Mouse (Mus musculus) heart, embryonic 12.5 days (tissue): ENCODE measurements at regions not wholly inside any gene's neighbourhood (a gene's known extent, or its start where the extent isn't known, plus 50 kb on each side); places are given as distances from the start of the nearest gene placed in this dataset.

ENCODE experiments used
- ATAC-seq: fragments of 200-750 bp; cut with Nextera tagmentation; 2 replicates; pipeline ENCODE4 v1.8.0; 2017; ENCODE audit warnings: moderate TSS enrichment, moderate library complexity; ENCODE audit not compliant: insufficient number of reproducible peaks, low FRiP score
- H3K27ac ChIP-seq: fragments of 300-500 bp; sonication (generic); 2 replicates; pipeline ENCODE4 v1.5.1; 2016; ENCODE audit warnings: mild to moderate bottlenecking, moderate library complexity; ENCODE audit not compliant: poor library complexity, severe bottlenecking
- H3K27me3 ChIP-seq: fragments of 300-500 bp; sonication (generic); replicated peaks from 2 replicates; pipeline ENCODE4 v1.6.1; 2016; ENCODE audit warnings: mild to moderate bottlenecking, moderate library complexity
- H3K36me3 ChIP-seq: fragments of 300-500 bp; sonication (generic); 2 replicates; pipeline ENCODE4 v1.6.1; 2016; ENCODE audit warnings: mild to moderate bottlenecking, moderate library complexity
- H3K4me1 ChIP-seq: fragments of 300-500 bp; sonication (generic); replicated peaks from 2 replicates; pipeline ENCODE4 v1.6.1; 2016; ENCODE audit warnings: mild to moderate bottlenecking
- H3K4me2 ChIP-seq: fragments of 300-500 bp; sonication (generic); 2 replicates; pipeline ENCODE4 v1.6.1; 2016; ENCODE audit warnings: mild to moderate bottlenecking, moderate library complexity
- H3K4me3 ChIP-seq: fragments of 300-500 bp; sonication (generic); 2 replicates; pipeline ENCODE4 v1.5.1; 2016; ENCODE audit warnings: mild to moderate bottlenecking
- H3K9ac ChIP-seq: fragments of 300-500 bp; sonication (generic); 2 replicates; pipeline ENCODE4 v1.6.1; 2016; ENCODE audit warnings: mild to moderate bottlenecking, moderate library complexity
- H3K9me3 ChIP-seq: fragments of 300-500 bp; sonication (generic); replicated peaks from 2 replicates; pipeline ENCODE4 v1.6.1; 2016; ENCODE audit warnings: mild to moderate bottlenecking, moderate library complexity
- WGBS: fragments of 180-500 bp; shearing (Covaris S2); methylation state at CpG from one replicate; pipeline ENCODE4 v1.1.7; 2016; 5-methylcytosine and 5-hydroxymethylcytosine counted together

DNA sequence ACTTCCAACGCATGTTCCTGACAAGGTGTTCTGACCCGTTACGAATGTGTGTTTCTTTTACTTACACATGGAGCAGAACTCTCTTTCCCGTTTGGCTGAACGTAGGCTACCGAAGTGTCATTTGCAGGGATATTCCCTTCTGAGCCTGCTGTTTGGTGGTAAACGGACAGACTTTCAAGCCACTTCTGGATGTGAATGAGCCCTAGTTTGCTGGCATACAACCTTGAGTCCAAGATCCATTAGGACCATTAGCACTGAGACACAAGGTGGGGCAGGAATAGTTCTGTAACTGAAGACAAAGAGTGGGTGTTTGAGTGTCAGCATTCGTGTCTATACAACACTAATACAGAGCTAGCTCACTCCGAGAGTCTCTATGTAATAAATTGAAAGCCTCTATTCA is 113.3 kb upstream of the Rmdn2 start:
- 86% methylated on average over 9 of the region's 9 CpGs for WGBS
- ATAC-seq: no peak

DNA sequence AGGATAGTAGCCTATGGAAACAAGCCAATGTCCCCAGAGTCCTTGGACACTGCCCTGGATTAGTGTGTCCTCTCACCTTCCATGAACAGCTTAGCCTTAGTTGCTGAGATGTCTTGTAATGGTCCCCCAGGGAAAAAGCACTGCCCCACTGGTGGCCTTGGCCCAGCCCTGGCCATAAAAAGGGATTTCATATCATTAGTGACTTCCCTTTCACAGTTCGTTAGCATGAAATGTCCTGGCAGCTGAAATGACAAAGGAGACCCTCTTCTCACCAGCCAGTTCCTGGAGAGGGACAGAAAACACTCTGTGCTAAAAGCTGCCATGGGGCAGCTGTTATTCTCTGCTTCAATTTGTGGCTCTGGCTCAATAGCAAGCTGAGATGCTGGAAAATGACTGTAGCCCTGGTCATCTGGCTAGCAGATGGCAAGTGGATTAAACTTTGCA is 110.6 kb upstream of the Rmdn2 start:
- 61% methylated on average over 1 of the region's 1 CpGs for WGBS
- no peak for ATAC-seq
- no peak overlapping the region for H3K4me3 ChIP-seq
- H3K27me3 ChIP-seq: no peaks in the 10 kb centered on the region
- H3K9me3 ChIP-seq: peaks cover 3% of the 10 kb centered on the region; the same call in 1 of the 2 replicates
- H3K9ac ChIP-seq: no peak overlapping the region
- H3K27ac ChIP-seq: no peak overlapping the region
- H3K4me1 ChIP-seq: peaks cover 20% of the 10 kb centered on the region
- H3K36me3 ChIP-seq: no peaks in the 10 kb centered on the region
- no peak overlapping the region for H3K4me2 ChIP-seq

More for the DNA sequence above, 113.3 kb upstream of the Rmdn2 start:
- H3K36me3 ChIP-seq: no peaks in the 10 kb centered on the region
- H3K9ac ChIP-seq: no peak overlapping the region
- H3K27me3 ChIP-seq: no peaks in the 10 kb centered on the region
- H3K4me1 ChIP-seq: peaks cover 20% of the 10 kb centered on the region
- H3K4me2 ChIP-seq: no peak overlapping the region
- peaks cover 3% of the 10 kb centered on the region; the same call in 1 of the 2 replicates for H3K9me3 ChIP-seq
- H3K27ac ChIP-seq: no peak overlapping the region
- H3K4me3 ChIP-seq: no peak overlapping the region

DNA sequence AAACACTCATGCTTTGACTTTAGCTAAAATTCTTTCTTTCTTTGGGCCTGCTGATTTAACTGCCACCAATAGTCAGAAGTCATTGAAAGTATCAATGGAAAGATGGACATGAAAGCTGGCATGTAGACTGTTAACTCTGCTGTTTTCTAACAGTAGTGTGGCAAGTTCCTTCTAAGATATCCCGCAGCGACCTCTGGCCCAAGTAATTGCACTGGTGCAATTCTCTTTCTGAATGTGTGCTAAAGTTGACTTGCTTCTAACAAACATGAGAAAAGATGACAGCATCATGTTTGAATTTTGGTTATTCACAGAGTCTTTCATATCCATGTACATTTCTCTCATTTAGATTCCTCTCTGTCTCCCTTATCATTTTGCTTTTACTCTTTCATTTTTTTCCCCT is 109.7 kb upstream of the Rmdn2 start:
- H3K27ac ChIP-seq: no peak overlapping the region
- WGBS: 78% methylated on average over 2 of the region's 2 CpGs

DNA sequence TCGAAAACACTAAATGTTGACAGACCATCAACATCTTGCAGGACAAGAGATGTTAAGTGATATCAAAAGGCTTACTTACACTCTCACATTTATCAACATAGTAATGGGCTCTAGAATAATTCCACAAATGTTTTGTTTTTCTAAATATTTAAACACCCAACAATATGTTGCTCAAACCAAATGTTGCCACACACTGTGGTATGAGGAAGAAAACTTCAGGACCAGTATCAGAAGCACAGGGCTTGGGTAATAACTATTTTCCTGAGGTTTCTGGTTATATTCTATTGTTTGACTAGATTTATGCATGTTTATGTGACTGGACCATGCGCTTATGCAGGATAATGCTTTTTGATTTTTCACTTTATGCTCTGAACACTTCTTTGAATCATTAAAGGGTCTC is 108.6 kb upstream of the Rmdn2 start:
- peaks cover 8% of the 10 kb centered on the region for H3K4me1 ChIP-seq
- no peaks in the 10 kb centered on the region for H3K36me3 ChIP-seq
- H3K4me3 ChIP-seq: no peak overlapping the region
- ATAC-seq: no peak
- no peak overlapping the region for H3K9ac ChIP-seq
- no peaks in the 10 kb centered on the region for H3K27me3 ChIP-seq
- peaks cover 3% of the 10 kb centered on the region; the same call in 1 of the 2 replicates for H3K9me3 ChIP-seq
- no peak overlapping the region for H3K27ac ChIP-seq
- no peak overlapping the region for H3K4me2 ChIP-seq
- WGBS: 93% methylated on average over 2 of the region's 2 CpGs

More for the DNA sequence above, 109.7 kb upstream of the Rmdn2 start:
- no peaks in the 10 kb centered on the region for H3K36me3 ChIP-seq
- H3K4me2 ChIP-seq: no peak overlapping the region
- H3K4me3 ChIP-seq: no peak overlapping the region
- peaks cover 19% of the 10 kb centered on the region for H3K4me1 ChIP-seq
- no peak overlapping the region for H3K9ac ChIP-seq
- ATAC-seq: no peak
- H3K27me3 ChIP-seq: no peaks in the 10 kb centered on the region
- peaks cover 3% of the 10 kb centered on the region; the same call in 1 of the 2 replicates for H3K9me3 ChIP-seq

DNA sequence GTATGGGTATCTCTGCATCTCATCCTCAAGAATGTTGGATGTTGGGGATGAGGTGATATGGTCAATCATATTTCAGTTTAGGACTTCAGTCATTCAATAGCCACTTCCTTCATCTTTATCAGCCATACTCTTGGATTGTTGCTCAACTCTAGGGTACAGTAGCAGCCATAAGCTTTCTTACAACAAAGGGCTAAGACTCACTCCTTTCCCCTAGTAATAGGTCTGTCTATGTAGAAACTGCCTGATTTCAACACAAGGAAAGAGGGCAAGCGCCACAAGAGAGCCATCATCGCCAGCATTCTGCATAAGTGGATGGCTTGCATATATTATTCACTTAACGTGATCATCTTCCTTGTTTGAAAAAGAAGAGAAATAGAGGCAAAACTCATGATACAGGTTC is 107.5 kb upstream of the Rmdn2 start:
- ATAC-seq: no peak
- Histone ChIP-seq H3K4me2 (no peak overlapping the region), H3K4me1 (peaks cover 4% of the 10 kb centered on the region; the same call in 1 of the 2 replicates), H3K27me3 (no peaks in the 10 kb centered on the region), H3K9me3 (peaks cover 3% of the 10 kb centered on the region; the same call in 1 of the 2 replicates), H3K4me3 (no peak overlapping the region), H3K36me3 (no peaks in the 10 kb centered on the region), H3K9ac (no peak overlapping the region), H3K27ac (no peak overlapping the region)
- 85% methylated on average over 3 of the region's 3 CpGs for WGBS

DNA sequence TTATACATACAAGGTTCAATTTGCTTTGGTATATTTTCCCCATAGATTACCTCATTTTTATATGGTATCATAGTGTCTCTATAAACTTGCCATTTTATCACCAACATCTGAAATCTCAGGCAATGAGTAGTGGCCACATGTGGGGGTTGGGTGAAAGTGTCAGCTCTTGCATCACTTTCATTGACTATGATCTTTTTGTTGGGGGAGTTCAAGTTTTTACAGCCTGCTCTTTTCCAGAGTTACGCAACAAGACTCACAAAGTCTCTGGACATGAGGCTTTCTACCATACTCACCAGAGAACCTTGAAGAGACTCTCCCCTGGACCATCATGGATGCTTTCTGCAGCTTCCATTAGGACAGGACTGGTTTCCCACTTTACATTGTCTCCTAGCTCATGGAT is 106.1 kb upstream of the Rmdn2 start:
- Histone ChIP-seq H3K4me2 (no peak overlapping the region), H3K4me1 (peaks cover 16% of the 10 kb centered on the region), H3K4me3 (no peak overlapping the region), H3K9me3 (no peaks in the 10 kb centered on the region), H3K9ac (no peak overlapping the region), H3K36me3 (no peaks in the 10 kb centered on the region), H3K27ac (no peak overlapping the region), H3K27me3 (no peaks in the 10 kb centered on the region)
- no peak for ATAC-seq
- WGBS: 84% methylated on average over 1 of the region's 1 CpGs

DNA sequence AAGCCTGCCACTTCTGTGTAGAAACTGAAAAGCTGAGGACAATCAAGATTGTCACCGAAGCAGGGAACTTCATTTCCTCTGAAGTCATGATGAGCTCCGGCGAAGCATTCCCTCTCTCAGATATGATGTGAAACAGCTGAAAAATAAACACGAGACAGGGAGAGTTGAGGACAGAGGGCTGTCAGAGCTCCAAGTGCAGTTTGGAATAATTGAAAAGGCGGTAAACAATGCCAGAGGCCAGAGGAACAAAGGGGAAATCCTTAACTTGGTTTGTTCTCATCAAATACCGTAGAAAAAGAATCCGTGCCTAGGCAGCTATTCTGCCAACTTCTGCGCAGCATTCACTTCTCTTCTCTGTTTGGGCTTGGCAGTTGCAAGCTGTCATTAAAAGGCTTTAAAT is 102.4 kb upstream of the Rmdn2 start:
- no peak for ATAC-seq
- Histone ChIP-seq H3K36me3 (no peaks in the 10 kb centered on the region), H3K4me2 (no peak overlapping the region), H3K27me3 (no peaks in the 10 kb centered on the region), H3K9me3 (no peaks in the 10 kb centered on the region), H3K9ac (no peak overlapping the region), H3K27ac (no peak overlapping the region), H3K4me3 (no peak overlapping the region), H3K4me1 (peaks cover 22% of the 10 kb centered on the region)
- 57% methylated on average over 8 of the region's 8 CpGs for WGBS

DNA sequence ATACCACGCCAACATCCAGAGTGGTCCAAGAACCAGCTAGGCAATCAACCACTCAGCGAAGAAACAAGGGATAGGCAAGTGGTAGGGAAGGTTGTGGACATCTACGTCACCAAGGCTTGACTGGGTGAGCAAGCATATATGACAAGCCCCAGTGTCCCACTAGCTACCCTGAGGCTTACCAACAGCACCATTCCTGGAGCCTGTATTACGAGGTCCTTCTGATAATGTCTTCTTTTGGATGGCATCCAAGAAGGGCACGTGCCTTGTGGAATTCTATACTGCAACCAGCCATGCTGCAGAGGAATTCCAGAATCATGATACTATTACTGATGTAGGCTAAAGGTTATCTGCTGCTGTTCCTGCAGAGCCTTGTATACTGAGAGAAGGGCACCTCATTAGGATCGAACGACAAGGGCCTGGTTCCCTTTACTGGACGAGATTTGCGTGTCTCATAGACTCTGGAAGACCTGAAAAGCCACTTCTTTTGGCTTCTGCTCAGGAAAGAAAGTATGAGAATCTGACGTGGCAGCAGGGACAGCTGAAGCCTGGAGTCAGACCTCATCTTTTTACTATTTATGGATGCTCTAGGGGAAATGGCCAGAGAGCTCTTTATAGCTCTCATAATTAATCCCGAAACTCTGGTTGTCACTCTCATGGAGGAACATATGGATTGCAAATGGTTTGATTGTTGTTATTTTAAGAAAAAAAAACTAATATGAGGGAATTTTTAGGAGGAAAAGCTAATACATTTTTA is 101.5 kb upstream of the Rmdn2 start:
- Histone ChIP-seq H3K27ac (peak overlapping the region; percentile 55), H3K27me3 (no peaks in the 10 kb centered on the region), H3K4me2 (0 out of 2 replicates have a peak overlapping the region, but pooled peaks have one; percentile 4), H3K4me1 (peaks cover 22% of the 10 kb centered on the region), H3K4me3 (no peak overlapping the region), H3K9me3 (no peaks in the 10 kb centered on the region), H3K9ac (no peak overlapping the region), H3K36me3 (no peaks in the 10 kb centered on the region)
- WGBS: 30% methylated on average over 11 of the region's 11 CpGs
- peak; percentile 79 for ATAC-seq

DNA sequence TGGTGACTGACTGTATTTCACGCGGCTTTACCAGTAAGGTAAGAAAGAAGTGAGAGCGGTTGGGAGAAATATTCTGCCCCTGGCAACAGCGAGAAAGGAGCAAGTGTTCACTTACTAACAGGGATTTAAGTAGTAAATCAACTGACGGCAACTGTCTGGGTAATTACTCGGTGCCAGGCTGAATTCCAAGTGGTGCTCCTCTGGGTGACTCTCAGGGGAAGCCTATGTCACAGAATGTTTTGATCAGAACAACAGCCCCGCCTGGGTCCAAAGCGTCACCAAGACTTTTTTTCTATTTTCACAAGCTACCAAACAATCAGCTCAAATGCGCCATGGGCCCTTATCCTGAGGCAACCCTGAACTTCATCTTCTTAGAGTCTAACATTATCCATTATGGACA is 100.4 kb upstream of the Rmdn2 start:
- WGBS: 81% methylated on average over 9 of the region's 9 CpGs
- no peak for ATAC-seq

DNA sequence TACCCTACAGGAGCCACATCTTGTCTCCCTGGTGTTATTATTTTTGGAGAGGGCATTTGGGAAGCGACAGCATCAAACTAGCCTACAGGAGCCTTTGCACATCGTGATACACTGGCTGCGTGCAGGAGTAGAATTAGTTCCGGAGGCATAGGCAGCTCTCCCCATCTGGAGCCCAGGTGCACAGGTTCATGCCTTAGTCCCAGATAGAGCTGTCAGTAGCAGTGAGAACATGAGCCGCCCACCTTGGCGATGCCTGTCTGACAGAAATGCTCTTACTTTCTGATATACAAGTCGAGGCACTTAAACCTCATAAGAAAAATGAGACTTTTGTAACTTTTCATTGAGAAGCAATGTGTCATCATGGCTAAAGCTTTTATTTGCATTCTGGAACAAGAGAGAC is 97.6 kb upstream of the Rmdn2 start:
- H3K27me3 ChIP-seq: no peaks in the 10 kb centered on the region
- H3K4me3 ChIP-seq: no peak overlapping the region
- ATAC-seq: no peak
- no peaks in the 10 kb centered on the region for H3K36me3 ChIP-seq
- 79% methylated on average over 7 of the region's 7 CpGs for WGBS
- peaks cover 22% of the 10 kb centered on the region for H3K4me1 ChIP-seq
- no peak overlapping the region for H3K27ac ChIP-seq
- H3K9ac ChIP-seq: no peak overlapping the region
- H3K4me2 ChIP-seq: no peak overlapping the region
- no peaks in the 10 kb centered on the region for H3K9me3 ChIP-seq

More for the DNA sequence above, 100.4 kb upstream of the Rmdn2 start:
- peaks cover 22% of the 10 kb centered on the region for H3K4me1 ChIP-seq
- H3K9me3 ChIP-seq: no peaks in the 10 kb centered on the region
- no peak overlapping the region for H3K4me2 ChIP-seq
- no peak overlapping the region for H3K9ac ChIP-seq
- H3K36me3 ChIP-seq: no peaks in the 10 kb centered on the region
- no peak overlapping the region for H3K27ac ChIP-seq
- no peak overlapping the region for H3K4me3 ChIP-seq
- H3K27me3 ChIP-seq: no peaks in the 10 kb centered on the region

DNA sequence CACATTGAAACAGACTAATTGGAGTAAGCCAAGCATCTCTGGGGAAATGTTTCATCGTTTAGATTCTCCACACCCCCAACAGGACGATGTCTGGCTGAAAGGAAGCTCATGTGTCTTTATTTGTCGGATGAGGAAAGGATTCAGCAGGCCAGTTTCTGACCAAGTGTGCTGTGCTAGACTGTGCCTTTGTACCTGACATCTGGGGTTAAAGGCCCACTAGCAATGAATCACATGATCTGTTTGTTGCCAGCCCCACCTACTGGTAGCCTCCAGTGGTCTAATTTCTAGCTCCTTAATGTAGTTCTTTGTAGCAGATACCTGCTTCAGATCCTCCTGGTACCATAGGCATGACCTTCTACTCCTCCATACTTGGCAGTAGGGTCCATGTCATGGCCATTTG is 93.5 kb upstream of the Rmdn2 start:
- H3K4me1 ChIP-seq: peaks cover 9% of the 10 kb centered on the region; the same call in 1 of the 2 replicates
- no peaks in the 10 kb centered on the region for H3K36me3 ChIP-seq
- H3K4me2 ChIP-seq: no peak overlapping the region
- H3K27me3 ChIP-seq: no peaks in the 10 kb centered on the region
- H3K27ac ChIP-seq: no peak overlapping the region
- H3K9me3 ChIP-seq: no peaks in the 10 kb centered on the region
- H3K9ac ChIP-seq: no peak overlapping the region
- H3K4me3 ChIP-seq: no peak overlapping the region
- ATAC-seq: no peak
- WGBS: 53% methylated on average over 3 of the region's 3 CpGs

DNA sequence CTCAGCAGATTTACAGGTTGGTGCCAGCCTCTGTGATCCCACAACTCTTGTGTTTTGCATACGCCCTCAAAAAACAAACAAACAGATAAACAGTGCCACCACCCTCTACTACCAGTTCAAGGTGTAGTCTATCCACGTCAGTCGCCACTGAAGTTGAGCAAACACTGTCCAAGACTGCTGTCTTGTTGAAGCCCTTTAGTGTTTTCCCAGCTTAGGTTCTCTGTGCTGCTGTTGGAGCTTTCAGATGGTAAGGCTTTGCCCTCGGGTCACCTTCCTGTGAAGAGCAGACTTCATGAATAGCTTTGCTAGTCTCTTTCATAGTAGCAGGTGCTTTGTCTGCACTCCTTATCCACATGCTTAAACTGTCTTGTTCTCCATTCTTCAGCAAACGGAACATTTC is 93.0 kb upstream of the Rmdn2 start:
- WGBS: 72% methylated on average over 5 of the region's 5 CpGs

More for the DNA sequence above, 93.0 kb upstream of the Rmdn2 start:
- Histone ChIP-seq H3K9ac (no peak overlapping the region), H3K9me3 (no peaks in the 10 kb centered on the region), H3K27ac (no peak overlapping the region), H3K4me3 (no peak overlapping the region), H3K27me3 (no peaks in the 10 kb centered on the region), H3K4me2 (no peak overlapping the region), H3K4me1 (peaks cover 4% of the 10 kb centered on the region; the same call in 1 of the 2 replicates), H3K36me3 (no peaks in the 10 kb centered on the region)
- no peak for ATAC-seq
